Mouse (Mus musculus) hindbrain, embryonic 12.5 days (tissue): Measurements from ENCODE around the gene Six4. TPM values are rescaled to one million over a fixed set of nuclear protein-coding genes. Genes with fewer than 3 reads are reported as not detected.
"Not testable (repeated sequence)": the region's sequence is repeated elsewhere in the genome, so short reads cannot be mapped to it uniquely, and the experiment has no call there.

ENCODE experiments used
- ATAC-seq: fragments of 200-750 bp; cut with Nextera tagmentation; 2 replicates; pipeline ENCODE4 v1.8.0; 2017; ENCODE audit warnings: moderate TSS enrichment; ENCODE audit not compliant: low FRiP score
- H3K27ac ChIP-seq: fragments of 300-500 bp; sonication (generic); 2 replicates; pipeline ENCODE4 v1.5.1; 2016; ENCODE audit warnings: mild to moderate bottlenecking
- H3K27me3 ChIP-seq: fragments of 300-500 bp; sonication (generic); 2 replicates; pipeline ENCODE4 v1.6.1; 2016; ENCODE audit warnings: mild to moderate bottlenecking
- H3K36me3 ChIP-seq: fragments of 300-500 bp; sonication (generic); 2 replicates; pipeline ENCODE4 v1.6.1; 2016; ENCODE audit warnings: mild to moderate bottlenecking
- H3K4me1 ChIP-seq: fragments of 300-500 bp; sonication (generic); 2 replicates; pipeline ENCODE4 v1.6.1; 2016
- H3K4me2 ChIP-seq: fragments of 300-500 bp; sonication (generic); replicated peaks from 2 replicates; pipeline ENCODE4 v1.6.1; 2016; ENCODE audit warnings: mild to moderate bottlenecking
- H3K4me3 ChIP-seq: fragments of 300-500 bp; sonication (generic); 2 replicates; pipeline ENCODE4 v1.5.1; 2016; ENCODE audit warnings: mild to moderate bottlenecking
- H3K9ac ChIP-seq: fragments of 300-500 bp; sonication (generic); 2 replicates; pipeline ENCODE4 v1.6.1; 2016; ENCODE audit warnings: mild to moderate bottlenecking, moderate library complexity
- H3K9me3 ChIP-seq: fragments of 300-500 bp; sonication (generic); replicated peaks from 2 replicates; pipeline ENCODE4 v1.6.1; 2016; ENCODE audit warnings: mild to moderate bottlenecking
- WGBS: fragments of 180-500 bp; shearing (Covaris S2); methylation state at CpG from one replicate; pipeline ENCODE4 v1.1.7; 2016; 5-methylcytosine and 5-hydroxymethylcytosine counted together
- polyA plus RNA-seq: library from polyadenylated mRNA; unstranded; fragments of >200 nt; fragmentation: Nextera tagmentation; extraction: Ambion mirVana; gene quantifications from 2 replicates; pipeline ENCODE4 v1.2.1, GENCODE M21; 2016

Six4 gene
- polyA plus RNA-seq, 1 experiment from 2014 or later = 6.0 TPM

GRCm38 (mm10) chr12:73110431-73111111 is 2.7 kb downstream of the Six4 start:
- ATAC-seq = peak; percentile 29; the same call in 1 of the 2 replicates
- peaks cover 21% of the 10 kb centered on the region for H3K4me1 ChIP-seq
- peaks cover 19% of the 10 kb centered on the region for H3K27me3 ChIP-seq
- H3K9ac ChIP-seq = peak overlapping the region; percentile 77
- H3K36me3 ChIP-seq = 0 out of 2 replicates have a peak, but pooled peaks cover 7% of the 10 kb centered on the region
- no peaks in the 10 kb centered on the region for H3K9me3 ChIP-seq
- peak overlapping the region; percentile 99 for H3K4me2 ChIP-seq
- WGBS = 2% methylated on average over 23 of the region's 23 CpGs
- H3K4me3 ChIP-seq = peak overlapping the region; percentile 75
- H3K27ac ChIP-seq = no peak overlapping the region

DNA sequence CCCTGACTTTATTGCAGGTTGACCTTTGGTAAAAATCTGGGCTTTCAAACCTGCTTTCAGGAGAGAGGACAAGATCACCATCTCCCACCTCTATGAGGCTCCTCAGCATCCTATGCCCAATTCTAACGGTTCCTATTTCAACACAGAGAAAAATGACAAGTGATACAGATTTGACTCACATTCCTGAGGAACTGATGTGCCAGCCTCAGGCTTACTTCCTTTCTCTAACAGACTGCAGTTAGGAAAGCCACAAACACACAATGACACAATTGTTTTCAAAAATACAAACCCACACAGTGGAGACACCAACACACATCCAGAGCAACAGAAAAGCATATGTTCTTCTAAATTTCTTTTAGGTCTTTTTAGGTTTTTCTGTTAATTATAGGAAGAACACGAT is 5.4 kb downstream of the Six4 start:
- ATAC-seq = no peak
- Histone ChIP-seq H3K27ac (no peak overlapping the region), H3K27me3 (peaks cover 13% of the 10 kb centered on the region), H3K4me3 (no peak overlapping the region), H3K36me3 (peaks cover 21% of the 10 kb centered on the region), H3K9ac (no peak overlapping the region), H3K4me1 (peaks cover 21% of the 10 kb centered on the region), H3K9me3 (no peaks in the 10 kb centered on the region), H3K4me2 (no peak overlapping the region)
- WGBS = 81% methylated on average over 2 of the region's 2 CpGs

DNA sequence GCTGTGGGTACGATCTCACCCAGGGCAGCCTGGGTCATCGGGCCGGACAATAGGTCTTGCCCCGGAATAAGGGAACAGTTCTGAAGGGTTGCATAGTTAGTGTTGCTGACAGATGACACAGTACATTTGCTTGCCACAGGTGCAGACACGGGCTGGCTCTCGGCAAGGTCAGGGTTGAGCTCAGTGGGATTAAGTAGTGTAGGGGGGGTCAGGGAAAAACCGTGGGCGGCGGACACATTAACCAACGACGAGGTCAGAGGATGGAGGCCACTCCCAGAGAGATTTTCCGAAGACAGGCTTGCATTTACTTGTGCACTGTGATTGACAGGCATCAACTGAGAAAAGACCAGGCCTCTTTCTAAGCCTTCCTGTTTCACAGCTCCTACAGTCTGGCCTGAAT is 9.5 kb downstream of the Six4 start:
- no peak overlapping the region for H3K9ac ChIP-seq
- H3K27me3 ChIP-seq = no peaks in the 10 kb centered on the region
- no peak overlapping the region for H3K4me2 ChIP-seq
- no peaks in the 10 kb centered on the region for H3K4me1 ChIP-seq
- peaks cover 21% of the 10 kb centered on the region for H3K36me3 ChIP-seq
- no peaks in the 10 kb centered on the region for H3K9me3 ChIP-seq
- no peak overlapping the region for H3K27ac ChIP-seq
- no peak overlapping the region for H3K4me3 ChIP-seq
- ATAC-seq = no peak
- WGBS = 86% methylated on average over 12 of the region's 12 CpGs

GRCm38 (mm10) chr12:73098593-73098992 is 14.7 kb downstream of the Six4 start:
- no peaks in the 10 kb centered on the region for H3K27me3 ChIP-seq
- 89% methylated on average over 4 of the region's 4 CpGs for WGBS
- H3K4me1 ChIP-seq = no peaks in the 10 kb centered on the region
- peaks cover 11% of the 10 kb centered on the region for H3K36me3 ChIP-seq
- no peak overlapping the region for H3K27ac ChIP-seq
- ATAC-seq = no peak
- H3K9me3 ChIP-seq = no peaks in the 10 kb centered on the region
- H3K4me3 ChIP-seq = no peak overlapping the region
- no peak overlapping the region for H3K4me2 ChIP-seq
- H3K9ac ChIP-seq = no peak overlapping the region

GRCm38 (mm10) chr12:73096177-73096576 is 17.1 kb downstream of the Six4 start:
- not testable (repeated sequence) for ATAC-seq, H3K27me3 ChIP-seq, H3K4me2 ChIP-seq, H3K4me1 ChIP-seq, H3K36me3 ChIP-seq, H3K4me3 ChIP-seq, H3K27ac ChIP-seq, H3K9me3 ChIP-seq, H3K9ac ChIP-seq
- 90% methylated on average over 5 of the region's 5 CpGs for WGBS

- no peak for ATAC-seq
- Histone ChIP-seq H3K27me3 (no peaks in the 10 kb centered on the region), H3K4me1 (no peaks in the 10 kb centered on the region), H3K9ac (no peak overlapping the region), H3K4me3 (no peak overlapping the region), H3K27ac (no peak overlapping the region), H3K36me3 (no peaks in the 10 kb centered on the region), H3K4me2 (no peak overlapping the region), H3K9me3 (no peaks in the 10 kb centered on the region)
- 34% methylated on average over 2 of the region's 2 CpGs for WGBS
These were observed 18.7 kb downstream of the Six4 start for GRCm38 (mm10) chr12:73094605-73095004.

- Histone ChIP-seq H3K36me3 (no peaks in the 10 kb centered on the region), H3K27me3 (no peaks in the 10 kb centered on the region), H3K4me3 (no peak overlapping the region), H3K4me1 (no peaks in the 10 kb centered on the region), H3K9ac (no peak overlapping the region), H3K4me2 (no peak overlapping the region), H3K9me3 (no peaks in the 10 kb centered on the region), H3K27ac (no peak overlapping the region)
- whole genome bisulfite sequencing = 78% methylated on average over 2 of the region's 2 CpGs
- no peak for ATAC-seq
These were observed 19.1 kb downstream of the Six4 start for GRCm38 (mm10) chr12:73094189-73094588.

- no peaks in the 10 kb centered on the region for H3K4me1 ChIP-seq
- WGBS = 78% methylated on average over 7 of the region's 7 CpGs
- H3K36me3 ChIP-seq = no peaks in the 10 kb centered on the region
- ATAC-seq = no peak
- H3K9ac ChIP-seq = no peak overlapping the region
- H3K4me2 ChIP-seq = no peak overlapping the region
- no peaks in the 10 kb centered on the region for H3K9me3 ChIP-seq
- H3K27me3 ChIP-seq = no peaks in the 10 kb centered on the region
- H3K27ac ChIP-seq = no peak overlapping the region
- H3K4me3 ChIP-seq = no peak overlapping the region
These were observed 22.5 kb downstream of the Six4 start for GRCm38 (mm10) chr12:73090672-73091335.

GRCm38 (mm10) chr12:73088911-73089310 is 24.3 kb downstream of the Six4 start:
- Histone ChIP-seq H3K27ac (no peak overlapping the region), H3K4me2 (no peak overlapping the region), H3K9ac (no peak overlapping the region), H3K9me3 (no peaks in the 10 kb centered on the region), H3K4me3 (no peak overlapping the region), H3K4me1 (no peaks in the 10 kb centered on the region), H3K36me3 (no peaks in the 10 kb centered on the region), H3K27me3 (no peaks in the 10 kb centered on the region)
- WGBS = 45% methylated on average over 5 of the region's 5 CpGs
- ATAC-seq = no peak

GRCm38 (mm10) chr12:73088500-73088899 is 24.8 kb downstream of the Six4 start:
- Histone ChIP-seq H3K4me3 (no peak overlapping the region), H3K4me1 (no peaks in the 10 kb centered on the region), H3K9me3 (no peaks in the 10 kb centered on the region), H3K36me3 (no peaks in the 10 kb centered on the region), H3K27ac (no peak overlapping the region), H3K27me3 (no peaks in the 10 kb centered on the region), H3K9ac (no peak overlapping the region), H3K4me2 (no peak overlapping the region)
- no peak for ATAC-seq
- WGBS = 75% methylated on average over 5 of the region's 5 CpGs

GRCm38 (mm10) chr12:73087086-73087485 is 26.2 kb downstream of the Six4 start:
- Histone ChIP-seq H3K27ac (no peak overlapping the region), H3K4me2 (no peak overlapping the region), H3K4me1 (no peaks in the 10 kb centered on the region), H3K4me3 (no peak overlapping the region), H3K9ac (no peak overlapping the region), H3K9me3 (no peaks in the 10 kb centered on the region), H3K27me3 (no peaks in the 10 kb centered on the region), H3K36me3 (no peaks in the 10 kb centered on the region)
- WGBS = 86% methylated on average over 7 of the region's 7 CpGs
- no peak for ATAC-seq

GRCm38 (mm10) chr12:73085739-73086630 is 27.3 kb downstream of the Six4 start:
- Histone ChIP-seq H3K36me3 (no peaks in the 10 kb centered on the region), H3K4me3 (no peak overlapping the region), H3K4me1 (no peaks in the 10 kb centered on the region), H3K27me3 (no peaks in the 10 kb centered on the region), H3K4me2 (no peak overlapping the region), H3K9me3 (no peaks in the 10 kb centered on the region), H3K9ac (no peak overlapping the region), H3K27ac (no peak overlapping the region)
- no peak for ATAC-seq
- 31% methylated on average over 11 of the region's 11 CpGs for WGBS
